Mouse (Mus musculus): ENCODE measurements around the gene Ewsr1. TPM values are rescaled to one million over a fixed set of nuclear protein-coding genes. Genes with fewer than 3 reads are reported as not detected.

Ewsr1 gene
- total and polyA plus RNA-seq, 2 experiments from 2014 or later = 371 to 384 TPM

DNA sequence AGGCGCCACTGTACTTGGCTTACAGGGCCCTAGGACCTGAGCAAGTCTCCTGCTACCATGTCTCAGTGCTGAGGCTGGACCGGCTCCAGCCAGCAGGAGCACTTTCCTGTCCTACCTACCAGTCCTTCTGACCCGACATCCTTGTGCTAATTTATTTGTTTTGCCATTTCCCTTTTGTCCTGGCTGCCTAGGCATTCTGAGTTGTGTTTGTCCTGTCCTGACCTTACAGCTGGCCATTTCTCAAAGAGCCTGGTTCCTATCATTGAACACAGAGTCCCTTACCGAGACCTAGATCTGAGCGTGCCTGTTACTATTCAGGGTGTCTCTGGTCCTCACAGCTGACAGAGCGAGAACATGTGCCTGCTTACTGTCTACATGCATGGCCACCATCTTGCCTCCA is 44.2 kb downstream of the Ewsr1 start:
- 68% methylated on average over 6 of the region's 6 CpGs for WGBS
- Histone ChIP-seq H3K9me3 (ENCODE audit: low read length) (no peaks in the 10 kb centered on the region), H3K4me3 (ENCODE audit: low read length) (no peak overlapping the region), H3K27me3 (ENCODE audit: insufficient read depth, low read length) (peaks cover 18% of the 10 kb centered on the region), H3K9ac (replicated peaks; ENCODE audit: low read length) (no peak overlapping the region), H3K36me3 (ENCODE audit: insufficient read depth, low read length) (no peaks in the 10 kb centered on the region), H3K27ac (no peak overlapping the region), H3K4me1 (ENCODE audit: insufficient read depth, low read length) (no peaks in the 10 kb centered on the region), H3K4me2 (ENCODE audit: low read depth, low read length) (no peak overlapping the region)
- DNase-seq (ENCODE audit: low spot score) (no peak), ATAC-seq (no peak)
- no peak for TF ChIP-seq CTCF (IDR thresholded peaks at IDR 0.05; ENCODE audit: low read depth)

DNA sequence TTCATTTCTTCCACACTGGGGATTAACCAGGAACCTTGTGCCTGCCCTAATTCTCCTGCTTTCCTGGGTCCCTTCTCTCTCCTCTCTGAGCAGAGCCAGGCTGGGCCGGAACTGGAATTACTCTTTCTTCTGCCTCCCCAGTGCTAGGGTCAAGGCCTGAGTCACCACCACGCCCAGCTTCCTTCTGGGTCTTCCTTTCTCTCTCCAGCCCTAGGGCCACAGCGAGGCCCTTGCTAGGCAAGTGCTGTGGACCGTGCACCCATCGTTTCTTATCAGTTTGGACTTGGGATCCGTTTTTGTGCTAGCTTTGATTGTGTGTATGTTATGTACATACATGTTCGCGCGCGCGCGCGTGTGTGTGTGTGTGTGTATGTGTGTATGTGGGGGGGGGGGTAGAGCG is 44.9 kb downstream of the Ewsr1 start:
- no peak overlapping the region for H3K4me2 ChIP-seq (ENCODE audit: low read depth, low read length)
- DNase-seq (ENCODE audit: low spot score) (no peak), ATAC-seq (no peak)
- H3K4me3 ChIP-seq (ENCODE audit: low read length) = no peak overlapping the region
- no peaks in the 10 kb centered on the region for H3K4me1 ChIP-seq (ENCODE audit: insufficient read depth, low read length)
- H3K9me3 ChIP-seq (ENCODE audit: low read length) = no peaks in the 10 kb centered on the region
- no peak for TF ChIP-seq CTCF (IDR thresholded peaks at IDR 0.05; ENCODE audit: low read depth)
- WGBS = 94% methylated on average over 14 of the region's 14 CpGs
- H3K36me3 ChIP-seq (ENCODE audit: insufficient read depth, low read length) = no peaks in the 10 kb centered on the region
- peaks cover 11% of the 10 kb centered on the region for H3K27me3 ChIP-seq (ENCODE audit: insufficient read depth, low read length)
- H3K9ac ChIP-seq (replicated peaks; ENCODE audit: low read length) = no peak overlapping the region
- no peak overlapping the region for H3K27ac ChIP-seq

DNA sequence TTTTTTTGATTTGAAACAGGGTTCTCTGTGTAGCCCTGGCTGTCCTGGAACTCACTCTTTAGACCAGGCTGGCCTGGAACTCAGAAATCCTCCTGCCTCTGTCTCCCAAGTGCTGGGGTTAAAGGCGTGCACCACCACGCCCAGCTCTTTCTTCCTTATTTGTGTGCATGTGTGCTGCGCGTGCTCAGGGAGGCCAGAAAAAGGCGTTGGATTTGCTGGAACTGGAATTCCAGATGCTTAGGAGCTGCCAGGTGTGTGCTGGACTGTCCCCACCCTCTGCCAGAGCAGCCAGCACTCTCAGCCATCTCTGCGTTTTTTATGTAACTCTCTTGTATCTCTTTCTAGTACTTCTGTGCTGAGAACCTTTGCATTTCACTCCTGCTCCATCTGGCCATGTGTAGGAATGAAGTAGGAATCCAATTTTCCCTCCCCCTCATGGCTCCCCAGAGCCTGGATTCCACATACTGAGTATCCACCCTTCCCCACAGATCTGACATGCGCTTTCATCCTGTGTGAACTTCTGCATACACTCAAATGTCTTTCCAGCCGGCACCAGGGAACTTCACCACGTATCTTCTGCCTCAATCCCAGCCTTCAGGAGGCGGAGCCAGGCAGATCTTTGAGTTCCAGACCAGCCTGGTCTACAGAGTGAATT is 46.7 kb downstream of the Ewsr1 start:
- no peaks in the 10 kb centered on the region for H3K4me1 ChIP-seq (ENCODE audit: insufficient read depth, low read length)
- 77% methylated on average over 10 of the region's 10 CpGs for WGBS

DNA sequence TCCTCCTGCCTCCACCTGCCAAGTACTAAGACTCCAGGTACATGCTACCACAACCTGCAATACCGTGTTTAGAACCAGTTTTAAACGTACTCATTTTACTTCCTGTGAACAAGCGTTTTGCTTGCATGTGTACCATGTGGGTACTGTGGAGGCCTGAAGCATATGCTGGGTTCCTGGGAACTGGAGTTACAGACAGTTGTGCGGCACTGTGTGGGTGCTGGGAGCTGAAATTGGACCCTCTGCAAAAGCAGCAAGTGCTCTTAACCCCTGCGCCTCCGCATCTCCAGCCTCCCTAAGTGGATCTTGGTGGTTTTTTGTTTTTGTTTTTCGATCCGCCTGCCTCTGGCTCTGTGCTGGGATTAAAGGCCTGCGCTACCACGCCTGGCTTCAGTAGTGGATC is 47.4 kb downstream of the Ewsr1 start:
- Histone ChIP-seq H3K4me2 (ENCODE audit: low read depth, low read length) (no peak overlapping the region), H3K36me3 (ENCODE audit: insufficient read depth, low read length) (no peaks in the 10 kb centered on the region), H3K27ac (no peak overlapping the region), H3K27me3 (ENCODE audit: insufficient read depth, low read length) (0 out of 2 replicates have a peak, but pooled peaks cover under 1% of the 10 kb centered on the region), H3K4me1 (ENCODE audit: insufficient read depth, low read length) (no peaks in the 10 kb centered on the region), H3K9ac (replicated peaks; ENCODE audit: low read length) (no peak overlapping the region), H3K9me3 (ENCODE audit: low read length) (no peaks in the 10 kb centered on the region), H3K4me3 (ENCODE audit: low read length) (no peak overlapping the region)
- TF ChIP-seq CTCF (IDR thresholded peaks at IDR 0.05; ENCODE audit: low read depth) = no peak
- DNase-seq (ENCODE audit: low spot score) (no peak), ATAC-seq (no peak)
- whole genome bisulfite sequencing = 80% methylated on average over 10 of the region's 10 CpGs

More for the DNA sequence above, 46.7 kb downstream of the Ewsr1 start:
- no peak for DNase-seq (ENCODE audit: low spot score)
- TF ChIP-seq CTCF (IDR thresholded peaks at IDR 0.05; ENCODE audit: low read depth) = no peak
- H3K36me3 ChIP-seq (ENCODE audit: insufficient read depth, low read length) = no peaks in the 10 kb centered on the region
- no peak overlapping the region for H3K9ac ChIP-seq (replicated peaks; ENCODE audit: low read length)
- no peak overlapping the region for H3K4me2 ChIP-seq (ENCODE audit: low read depth, low read length)
- H3K27me3 ChIP-seq (ENCODE audit: insufficient read depth, low read length) = 0 out of 2 replicates have a peak, but pooled peaks cover 7% of the 10 kb centered on the region
- H3K9me3 ChIP-seq (ENCODE audit: low read length) = no peaks in the 10 kb centered on the region
- no peak for ATAC-seq
- no peak overlapping the region for H3K4me3 ChIP-seq (ENCODE audit: low read length)
- no peak overlapping the region for H3K27ac ChIP-seq

DNA sequence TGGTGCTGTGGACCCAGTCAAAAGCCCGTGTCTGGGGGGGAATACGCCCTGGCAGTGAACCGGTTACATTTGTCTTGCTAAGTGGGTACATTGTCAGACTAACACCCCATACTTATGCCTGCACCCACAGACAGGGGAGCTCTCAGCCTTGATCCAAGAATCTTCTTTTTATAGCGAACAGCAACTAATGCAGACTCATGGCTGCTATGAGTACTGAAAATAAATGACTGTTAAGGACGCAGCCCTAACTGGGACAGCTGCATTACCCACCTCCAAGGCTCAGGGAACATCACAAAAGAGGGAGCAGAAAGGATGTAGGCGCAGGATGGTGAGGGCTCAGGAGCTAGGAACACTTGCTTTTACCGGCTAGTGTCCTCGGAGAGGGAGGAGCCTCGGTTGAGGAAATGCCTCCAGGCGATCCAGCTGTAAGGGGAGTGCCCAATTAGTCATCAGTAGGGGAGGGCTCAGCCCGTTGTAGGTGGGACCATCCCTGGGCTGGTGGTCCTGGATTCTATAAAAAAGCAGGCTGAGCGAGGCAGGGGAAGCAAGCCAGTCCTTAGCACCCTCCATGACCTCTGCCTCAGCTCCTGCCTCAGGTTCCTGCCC is 52.6 kb downstream of the Ewsr1 start:
- WGBS = 49% methylated on average over 12 of the region's 12 CpGs
- Histone ChIP-seq H3K4me1 (ENCODE audit: insufficient read depth, low read length) (no peaks in the 10 kb centered on the region), H3K36me3 (ENCODE audit: insufficient read depth, low read length) (peaks cover 14% of the 10 kb centered on the region; the same call in 1 of the 2 replicates), H3K27ac (no peak overlapping the region), H3K9me3 (ENCODE audit: low read length) (no peaks in the 10 kb centered on the region), H3K4me3 (ENCODE audit: low read length) (no peak overlapping the region), H3K27me3 (ENCODE audit: insufficient read depth, low read length) (no peaks in the 10 kb centered on the region), H3K9ac (replicated peaks; ENCODE audit: low read length) (no peak overlapping the region), H3K4me2 (ENCODE audit: low read depth, low read length) (no peak overlapping the region)
- no peak for DNase-seq (ENCODE audit: low spot score)
- no peak for ATAC-seq
- TF ChIP-seq CTCF (IDR thresholded peaks at IDR 0.05; ENCODE audit: low read depth) = no peak

DNA sequence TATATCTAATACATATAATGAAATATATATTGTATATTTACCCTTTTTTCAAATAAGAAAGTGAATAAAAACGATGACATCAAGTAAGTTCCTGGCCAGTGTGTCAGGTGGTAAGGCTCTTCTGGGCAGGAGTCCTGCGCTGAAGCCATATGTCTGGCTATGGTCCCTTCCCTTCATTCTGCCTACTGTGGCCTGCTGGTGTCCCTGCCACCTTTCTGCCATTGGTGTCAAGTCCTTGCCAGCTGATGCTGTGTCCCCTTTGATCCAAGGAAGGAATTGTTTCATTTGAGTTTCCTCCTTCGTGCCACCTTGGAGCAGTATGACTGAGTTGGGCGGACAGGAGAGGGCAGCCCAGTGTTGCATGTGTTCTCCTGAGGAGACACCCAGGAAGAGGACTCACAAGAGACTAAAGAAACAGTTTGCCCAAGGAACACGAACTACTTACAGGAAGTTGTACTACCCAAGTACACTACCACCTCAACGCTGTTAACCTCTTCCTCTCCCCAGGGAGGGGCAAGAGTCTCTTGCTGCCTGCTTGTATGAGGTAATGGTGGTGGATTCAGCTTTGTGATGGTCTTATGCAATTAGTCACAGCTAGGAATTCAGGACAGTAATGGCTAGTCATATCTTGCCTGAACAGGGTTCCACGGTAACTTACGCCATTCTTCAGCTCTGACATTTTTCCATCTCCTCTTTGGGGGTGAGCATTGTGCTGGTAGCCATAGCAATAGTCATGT is 56.3 kb downstream of the Ewsr1 start:
- WGBS = 86% methylated on average over 8 of the region's 8 CpGs
- ATAC-seq (no peak), DNase-seq (ENCODE audit: low spot score) (no peak)
- TF ChIP-seq CTCF (IDR thresholded peaks at IDR 0.05; ENCODE audit: low read depth) = no peak
- no peaks in the 10 kb centered on the region for H3K9me3 ChIP-seq (ENCODE audit: low read length)
- no peaks in the 10 kb centered on the region for H3K4me1 ChIP-seq (ENCODE audit: insufficient read depth, low read length)
- no peak overlapping the region for H3K27ac ChIP-seq
- H3K9ac ChIP-seq (replicated peaks; ENCODE audit: low read length) = no peak overlapping the region
- H3K4me2 ChIP-seq (ENCODE audit: low read depth, low read length) = no peak overlapping the region
- no peak overlapping the region for H3K4me3 ChIP-seq (ENCODE audit: low read length)
- no peaks in the 10 kb centered on the region for H3K27me3 ChIP-seq (ENCODE audit: insufficient read depth, low read length)
- H3K36me3 ChIP-seq (ENCODE audit: insufficient read depth, low read length) = peaks cover 41% of the 10 kb centered on the region
